Comparison of ENCODE assay signal across 18 mouse cellular contexts in genomic region chr4:31835051-31835450, GRCm38 (mm10).
DNase-seq lines count a peak whose midpoint lies in the region; ATAC-seq lines count a peak whose summit lies in the region.
"Had no signal": no experiment of that assay in that cellular context is flagged by ENCODE, and none has a peak within 500 bp of the region (broad histone marks: within the 10 kb centered on the region; RNA-seq: fewer than 3 reads in every experiment).

No protein-coding gene starts in this region.

- no peak overlapping the region for H3K9ac ChIP-seq in forebrain, embryonic 14.5 days (ENCODE audit: low read length)
- no peak overlapping the region for H3K9ac ChIP-seq in heart, embryonic 14.5 days (ENCODE audit: low read length)
- H3K9ac ChIP-seq in neural tube, embryonic 11.5 days (ENCODE audit: low read length): no peak overlapping the region
- H3K9ac ChIP-seq: embryonic facial prominence, embryonic 13.5 days; liver, postnatal 0 days had no signal

- DNase-seq in forebrain, embryonic 10.5 days (ENCODE audit: extremely low spot score, low spot score): no peak
- DNase-seq in forebrain, embryonic 14.5 days (ENCODE audit: low spot score): no peak
- DNase-seq in heart, adult 18-20 months: no peak
- no peak for DNase-seq in neural tube, embryonic 11.5 days (ENCODE audit: low spot score)
- no peak for DNase-seq in neural tube, embryonic 10.5 days (ENCODE audit: extremely low spot score, low spot score)
- DNase-seq in urinary bladder, postnatal 10 days (ENCODE audit: low spot score): no peak
- DNase-seq in embryo, embryonic 10.5 days (ENCODE audit: low spot score): no peak
- DNase-seq: adrenal gland, adult 8-10 months; cerebellum, adult 8-10 months; gastrocnemius, postnatal 14 days; liver, postnatal 0 days; lung, postnatal 14 days; right cerebral cortex, adult 18-20 months had no signal

- peaks cover 48% of the 10 kb centered on the region for H3K4me1 ChIP-seq in forebrain, embryonic 10.5 days
- no peaks in the 10 kb centered on the region for H3K4me1 ChIP-seq in forebrain, embryonic 14.5 days (ENCODE audit: control insufficient read depth, insufficient read depth, low read length)
- peaks cover 24 to 41% of the 10 kb centered on the region in 2 experiments for H3K4me1 ChIP-seq in heart, embryonic 14.5 days (ENCODE audit: control insufficient read depth in 2 of 2, insufficient read depth in 2 of 2, low read length in 2 of 2)
- H3K4me1 ChIP-seq in neural tube, embryonic 11.5 days (ENCODE audit: control insufficient read depth, insufficient read depth, low read length): peaks cover 17% of the 10 kb centered on the region
- H3K4me1 ChIP-seq: megakaryocyte, embryonic 14.5 days had no signal

- no peaks in the 10 kb centered on the region for H3K9me3 ChIP-seq in forebrain, embryonic 10.5 days
- no peaks in the 10 kb centered on the region for H3K9me3 ChIP-seq in forebrain, embryonic 14.5 days (replicated peaks; ENCODE audit: control insufficient read depth, low read length)
- H3K9me3 ChIP-seq in heart, embryonic 14.5 days (ENCODE audit: control insufficient read depth, low read length): no peaks in the 10 kb centered on the region
- no peaks in the 10 kb centered on the region for H3K9me3 ChIP-seq in neural tube, embryonic 11.5 days (ENCODE audit: control insufficient read depth, low read length)
- H3K9me3 ChIP-seq: embryonic facial prominence, embryonic 13.5 days had no signal

- peak overlapping the region; percentile 53; the same call in 1 of the 2 replicates for H3K27ac ChIP-seq in forebrain, embryonic 10.5 days
- no peak overlapping the region for H3K27ac ChIP-seq in forebrain, embryonic 14.5 days (ENCODE audit: low read depth, low read length)
- H3K27ac ChIP-seq in heart, embryonic 14.5 days (replicated peaks in 1 of 2; ENCODE audit: control insufficient read depth in 1 of 2, insufficient read depth in 1 of 2, low read depth in 2 of 2, low read length in 2 of 2): 0 out of 4 replicates have a peak overlapping the region, but pooled peaks of 1 of the 2 experiments have one; percentile 19
- H3K27ac ChIP-seq in neural tube, embryonic 11.5 days (ENCODE audit: low read depth, low read length): no peak overlapping the region
- H3K27ac ChIP-seq: embryonic facial prominence, embryonic 13.5 days had no signal

- H3K4me2 ChIP-seq in forebrain, embryonic 14.5 days (ENCODE audit: low read length): no peak overlapping the region
- peak overlapping the region; percentile 19 for H3K4me2 ChIP-seq in heart, embryonic 14.5 days (ENCODE audit: low read length)
- H3K4me2 ChIP-seq in neural tube, embryonic 11.5 days (ENCODE audit: low read depth): no peak overlapping the region
- H3K4me2 ChIP-seq: embryonic facial prominence, embryonic 13.5 days had no signal

- no peak for ATAC-seq in forebrain, embryonic 14.5 days
- no peak for ATAC-seq in heart, embryonic 14.5 days (ENCODE audit: insufficient number of reproducible peaks, insufficient read depth, low FRiP score, low read depth)
- peak; percentile 51; the same call in 1 of the 2 replicates for ATAC-seq in neural tube, embryonic 11.5 days (ENCODE audit: insufficient read depth, low FRiP score, low TSS enrichment)
- ATAC-seq: liver, postnatal 0 days; midbrain, embryonic 16.5 days; Patski had no signal

- no peaks in the 10 kb centered on the region for H3K36me3 ChIP-seq in forebrain, embryonic 10.5 days (replicated peaks)
- no peaks in the 10 kb centered on the region for H3K36me3 ChIP-seq in forebrain, embryonic 14.5 days (ENCODE audit: control insufficient read depth, insufficient read depth, low read length)
- no peaks in the 10 kb centered on the region for H3K36me3 ChIP-seq in heart, embryonic 14.5 days (ENCODE audit: control insufficient read depth, insufficient read depth, low read length)
- no peaks in the 10 kb centered on the region for H3K36me3 ChIP-seq in neural tube, embryonic 11.5 days (ENCODE audit: control insufficient read depth, insufficient read depth, low read length)
- H3K36me3 ChIP-seq: embryonic facial prominence, embryonic 13.5 days had no signal

- no peaks in the 10 kb centered on the region for H3K27me3 ChIP-seq in forebrain, embryonic 10.5 days (ENCODE audit: poor library complexity, severe bottlenecking)
- H3K27me3 ChIP-seq in forebrain, embryonic 14.5 days (replicated peaks; ENCODE audit: control insufficient read depth, insufficient read depth, low read length): no peaks in the 10 kb centered on the region
- H3K27me3 ChIP-seq in heart, embryonic 14.5 days (ENCODE audit: control insufficient read depth, insufficient read depth, low read length): no peaks in the 10 kb centered on the region
- H3K27me3 ChIP-seq in neural tube, embryonic 11.5 days (ENCODE audit: control insufficient read depth, insufficient read depth, low read length): no peaks in the 10 kb centered on the region
- H3K27me3 ChIP-seq: embryonic facial prominence, embryonic 13.5 days; megakaryocyte, embryonic 14.5 days; Patski had no signal

- 39% methylated on average over 5 of the region's 5 CpGs for WGBS in forebrain, embryonic 10.5 days
- WGBS in forebrain, embryonic 14.5 days: 11% methylated on average over 5 of the region's 5 CpGs
- WGBS in heart, embryonic 14.5 days: 12% methylated on average over 5 of the region's 5 CpGs
- WGBS in neural tube, embryonic 11.5 days: 42% methylated on average over 5 of the region's 5 CpGs

- H3K4me3 ChIP-seq in forebrain, embryonic 10.5 days: no peak overlapping the region
- no peak overlapping the region for H3K4me3 ChIP-seq in forebrain, embryonic 14.5 days (ENCODE audit: low read depth, low read length)
- H3K4me3 ChIP-seq in heart, embryonic 14.5 days (ENCODE audit: control insufficient read depth in 1 of 2, insufficient read depth in 1 of 2, low read depth in 1 of 2, low read length in 2 of 2): no peak overlapping the region
- no peak overlapping the region for H3K4me3 ChIP-seq in neural tube, embryonic 11.5 days (ENCODE audit: low read depth, low read length)
- H3K4me3 ChIP-seq: embryonic facial prominence, embryonic 13.5 days; megakaryocyte, embryonic 14.5 days had no signal
